Mouse (Mus musculus) bone marrow, adult 2 months (tissue): ENCODE measurements around the gene Sdccag8.

ENCODE experiments used
- CTCF ChIP-seq: fragments of 200-500 bp; IDR thresholded peaks from 2 replicates; pipeline ENCODE4 v1.5.1; 2011; ENCODE audit warnings: low read length, control low read depth; ENCODE audit not compliant: control insufficient read depth, insufficient read depth
- POLR2A ChIP-seq: fragments of 200-500 bp; IDR thresholded peaks from 2 replicates; pipeline ENCODE4 v1.6.1; 2011; ENCODE audit warnings: low read depth, mild to moderate bottlenecking, control low read depth, low read length, borderline replicate concordance; ENCODE audit not compliant: control insufficient read depth

DNA sequence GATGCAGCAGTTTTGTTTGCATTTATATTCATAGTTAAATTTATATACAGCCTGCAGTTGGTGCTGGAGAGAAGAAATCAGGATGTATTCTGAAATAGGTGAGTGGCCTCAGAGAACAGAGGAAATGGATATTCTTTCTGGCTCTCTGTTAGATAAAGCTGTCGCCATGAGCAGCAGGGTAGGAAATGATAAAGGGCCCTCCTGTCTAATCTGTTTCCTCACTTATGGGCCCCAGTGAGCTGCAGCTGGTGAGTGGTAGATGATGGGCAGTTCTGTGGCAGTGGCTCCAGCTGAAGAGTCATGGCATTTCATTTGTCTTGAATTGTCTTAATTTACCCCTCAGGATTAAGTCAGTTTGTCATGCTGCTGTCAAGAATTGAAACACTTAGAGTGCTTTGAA is 7.5 kb downstream of the Sdccag8 start:
- TF ChIP-seq CTCF, result no peak
- TF ChIP-seq POLR2A, result no peak
